Mouse (Mus musculus) hindbrain, embryonic 13.5 days (tissue): ENCODE measurements around the gene Eef1a1. TPM values are rescaled to one million over a fixed set of nuclear protein-coding genes. Genes with fewer than 3 reads are reported as not detected.
"Not testable (repeated sequence)": the region's sequence is repeated elsewhere in the genome, so short reads cannot be mapped to it uniquely, and the experiment has no call there.

Experiments
- ATAC-seq: fragments of 200-750 bp; cut with Nextera tagmentation; 2 replicates; pipeline ENCODE4 v1.8.0; 2017; ENCODE audit warnings: moderate TSS enrichment; ENCODE audit not compliant: low FRiP score
- H3K27ac ChIP-seq: fragments of 300-500 bp; sonication (generic); 2 replicates; pipeline ENCODE4 v1.5.1; 2015; ENCODE audit warnings: inconsistent platforms, mild to moderate bottlenecking, moderate library complexity
- H3K27me3 ChIP-seq: fragments of 300-500 bp; sonication (generic); 2 replicates; pipeline ENCODE4 v1.6.1; 2015; ENCODE audit warnings: mild to moderate bottlenecking, inconsistent platforms
- H3K36me3 ChIP-seq: fragments of 300-500 bp; sonication (generic); 2 replicates; pipeline ENCODE4 v1.6.1; 2015; ENCODE audit warnings: mild to moderate bottlenecking, inconsistent platforms
- H3K4me1 ChIP-seq: fragments of 300-500 bp; sonication (generic); replicated peaks from 2 replicates; pipeline ENCODE4 v1.6.1; 2015; ENCODE audit warnings: inconsistent platforms
- H3K4me2 ChIP-seq: fragments of 300-500 bp; sonication (generic); 2 replicates; pipeline ENCODE4 v1.6.1; 2015; ENCODE audit warnings: inconsistent platforms, mild to moderate bottlenecking, moderate library complexity
- H3K4me3 ChIP-seq: fragments of 300-500 bp; sonication (generic); 2 replicates; pipeline ENCODE4 v1.5.1; 2015; ENCODE audit warnings: mild to moderate bottlenecking, inconsistent platforms
- H3K9ac ChIP-seq: fragments of 300-500 bp; sonication (generic); 2 replicates; pipeline ENCODE4 v1.6.1; 2015; ENCODE audit warnings: mild to moderate bottlenecking, inconsistent platforms
- H3K9me3 ChIP-seq: fragments of 300-500 bp; sonication (generic); 2 replicates; pipeline ENCODE4 v1.6.1; 2016; ENCODE audit warnings: inconsistent platforms
- WGBS: fragments of 180-500 bp; shearing (Covaris S2); methylation state at CpG from one replicate; pipeline ENCODE4 v1.1.7; 2015; 5-methylcytosine and 5-hydroxymethylcytosine counted together
- polyA plus RNA-seq: library from polyadenylated mRNA; unstranded; fragments of >200 nt; fragmentation: Nextera tagmentation; extraction: Ambion mirVana; gene quantifications from 2 replicates; pipeline ENCODE4 v1.2.1, GENCODE M21; 2015

Gene Eef1a1
- polyA plus RNA-seq, 1 experiment from 2014 or later: 3,538 TPM

DNA sequence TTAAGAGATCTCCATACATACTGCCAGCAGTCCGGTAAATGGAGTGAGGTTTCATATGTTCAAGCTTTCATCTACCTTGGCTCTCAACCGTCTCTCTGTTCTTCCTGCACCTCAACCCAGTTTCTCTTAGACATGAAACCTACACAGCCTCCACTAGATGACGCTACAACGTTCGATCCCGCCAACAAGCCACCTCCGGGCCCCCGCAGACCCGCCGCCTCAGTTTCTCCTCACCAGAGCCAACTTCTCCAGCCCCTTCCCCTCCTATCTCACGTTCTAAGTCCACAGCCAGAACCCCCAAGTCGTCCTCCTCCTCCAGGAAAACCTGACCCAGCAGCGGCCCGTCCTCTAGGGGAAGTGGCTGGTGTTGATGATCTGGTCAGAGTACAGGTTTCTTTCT, 32.7 kb upstream of the Eef1a1 start:
- peak overlapping the region; percentile 47 for H3K4me3 ChIP-seq
- 35% methylated on average over 14 of the region's 14 CpGs for WGBS
- H3K4me2 ChIP-seq: peak overlapping the region; percentile 78
- ATAC-seq: 0 out of 2 replicates have a peak, but pooled peaks have one; percentile 0
- H3K27ac ChIP-seq: peak overlapping the region; percentile 86
- H3K27me3 ChIP-seq: no peaks in the 10 kb centered on the region
- H3K9ac ChIP-seq: peak overlapping the region; percentile 77
- H3K36me3 ChIP-seq: no peaks in the 10 kb centered on the region
- H3K4me1 ChIP-seq: peaks cover 20% of the 10 kb centered on the region
- no peaks in the 10 kb centered on the region for H3K9me3 ChIP-seq

DNA sequence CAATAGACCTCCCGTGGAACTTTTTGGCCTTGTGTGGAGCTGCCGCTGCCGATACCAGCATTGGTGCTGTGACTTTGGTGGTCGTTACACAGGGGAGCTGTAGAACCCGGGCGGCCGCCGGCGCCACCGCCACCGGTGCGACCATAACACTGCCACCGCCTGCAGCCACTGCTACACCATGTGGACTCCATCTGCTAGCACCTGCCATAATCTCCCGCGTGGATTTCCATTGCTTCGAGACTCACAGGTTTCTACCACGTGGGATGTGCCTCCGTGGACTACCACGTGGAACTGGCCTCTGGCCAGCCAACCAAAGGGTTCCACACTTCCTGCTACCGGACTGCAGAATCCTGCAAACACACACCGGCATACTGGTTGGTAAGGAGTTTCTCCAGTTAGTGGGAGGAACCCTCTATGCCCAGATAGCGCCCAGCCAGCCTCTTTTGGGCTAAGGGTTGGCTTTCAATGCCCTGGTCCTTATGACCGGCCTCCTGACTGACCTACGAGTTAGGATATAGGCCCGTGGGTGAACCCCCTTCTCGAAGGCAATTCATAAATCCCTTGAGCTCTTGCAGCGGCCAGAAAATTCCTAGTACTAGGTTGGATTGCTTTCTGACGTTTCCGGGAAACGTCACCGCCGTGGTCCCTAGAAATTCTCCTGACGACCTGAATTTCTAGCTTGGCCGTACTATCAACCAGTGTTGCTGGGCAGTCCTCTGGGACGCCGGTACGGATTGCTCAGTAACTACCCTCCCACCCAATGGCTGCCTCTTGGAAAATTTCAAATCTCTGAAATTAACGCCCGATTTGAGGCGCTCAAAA, 32.0 kb upstream of the Eef1a1 start:
- Histone ChIP-seq H3K4me1 (peaks cover 20% of the 10 kb centered on the region), H3K4me2 (peak overlapping the region; percentile 78), H3K9ac (peak overlapping the region; percentile 77), H3K27me3 (no peaks in the 10 kb centered on the region), H3K27ac (peak overlapping the region; percentile 86), H3K36me3 (no peaks in the 10 kb centered on the region), H3K9me3 (no peaks in the 10 kb centered on the region), H3K4me3 (peak overlapping the region; percentile 47)
- peak; percentile 80 for ATAC-seq
- 2% methylated on average over 40 of the region's 40 CpGs for WGBS

GRCm38 (mm10) chr9:78520127-78520779, 31.3 kb upstream of the Eef1a1 start:
- peaks cover 20% of the 10 kb centered on the region for H3K4me1 ChIP-seq
- 4% methylated on average over 15 of the region's 15 CpGs for WGBS
- H3K27me3 ChIP-seq: no peaks in the 10 kb centered on the region
- peak overlapping the region; percentile 47 for H3K4me3 ChIP-seq
- peak overlapping the region; percentile 86 for H3K27ac ChIP-seq
- H3K36me3 ChIP-seq: no peaks in the 10 kb centered on the region
- no peaks in the 10 kb centered on the region for H3K9me3 ChIP-seq
- ATAC-seq: peak; percentile 76
- H3K4me2 ChIP-seq: peak overlapping the region; percentile 78
- H3K9ac ChIP-seq: peak overlapping the region; percentile 77

- not testable (repeated sequence) for H3K4me3 ChIP-seq, H3K27me3 ChIP-seq, H3K36me3 ChIP-seq, H3K27ac ChIP-seq, H3K9me3 ChIP-seq, H3K4me2 ChIP-seq, H3K9ac ChIP-seq, ATAC-seq
- 62% methylated on average over 3 of the region's 3 CpGs for WGBS
- peaks cover 20% of the 10 kb centered on the region for H3K4me1 ChIP-seq
Observed at GRCm38 (mm10) chr9:78517237-78517636, 28.3 kb upstream of the Eef1a1 start.

- no peak overlapping the region for H3K4me3 ChIP-seq
- no peak overlapping the region; the same call in 1 of the 2 replicates for H3K9ac ChIP-seq
- no peak for ATAC-seq
- H3K4me2 ChIP-seq: no peak overlapping the region
- peak overlapping the region; percentile 55; the same call in 1 of the 2 replicates for H3K27ac ChIP-seq
- no peaks in the 10 kb centered on the region for H3K27me3 ChIP-seq
- peaks cover 4% of the 10 kb centered on the region; the same call in 1 of the 2 replicates for H3K36me3 ChIP-seq
- 74% methylated on average over 3 of the region's 3 CpGs for WGBS
- H3K9me3 ChIP-seq: peaks cover 3% of the 10 kb centered on the region; the same call in 1 of the 2 replicates
- peaks cover 13% of the 10 kb centered on the region for H3K4me1 ChIP-seq
Observed at GRCm38 (mm10) chr9:78516125-78516524, 27.2 kb upstream of the Eef1a1 start.

GRCm38 (mm10) chr9:78514681-78515080, 25.7 kb upstream of the Eef1a1 start:
- Histone ChIP-seq H3K9me3 (peaks cover 3% of the 10 kb centered on the region; the same call in 1 of the 2 replicates), H3K27me3 (no peaks in the 10 kb centered on the region), H3K27ac (no peak overlapping the region), H3K4me2 (no peak overlapping the region), H3K4me1 (no peaks in the 10 kb centered on the region), H3K9ac (no peak overlapping the region), H3K36me3 (peaks cover 4% of the 10 kb centered on the region; the same call in 1 of the 2 replicates), H3K4me3 (no peak overlapping the region)
- 85% methylated on average over 4 of the region's 4 CpGs for WGBS
- no peak for ATAC-seq

DNA sequence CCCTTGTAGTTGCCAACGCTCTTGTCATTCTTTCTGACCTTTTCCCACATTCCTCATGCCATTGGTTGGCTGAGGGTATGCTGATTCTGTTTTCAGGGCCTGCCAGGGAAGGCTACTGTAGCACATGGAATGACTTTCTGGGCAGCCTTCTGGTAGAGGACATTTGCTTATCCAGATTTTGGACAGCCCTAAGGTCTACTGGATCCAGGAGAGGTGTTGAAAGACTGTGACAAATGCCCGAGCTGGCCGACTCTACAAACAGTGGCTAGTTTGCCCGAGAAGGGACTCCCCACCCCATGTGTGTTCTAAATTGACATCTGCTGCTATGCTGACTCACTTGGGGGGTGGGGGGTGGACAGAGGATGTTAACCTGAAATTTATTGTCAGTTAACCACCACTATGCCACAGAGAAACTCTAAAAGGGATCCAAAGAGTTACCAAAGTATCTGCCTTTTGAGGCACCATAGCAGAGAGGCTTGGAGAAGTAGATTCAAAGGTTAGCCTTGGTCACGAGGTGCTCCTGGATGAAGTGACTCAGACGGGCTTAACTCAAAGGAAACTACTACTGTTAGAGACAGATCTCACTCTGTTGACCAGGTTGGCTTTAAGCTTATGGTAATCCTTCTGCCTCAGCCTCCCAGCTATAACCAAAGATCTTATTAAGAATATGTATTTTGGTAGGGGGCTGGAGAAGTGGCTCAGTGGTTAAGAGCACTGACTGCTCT, 25.0 kb upstream of the Eef1a1 start:
- H3K27me3 ChIP-seq: no peaks in the 10 kb centered on the region
- H3K36me3 ChIP-seq: peaks cover 4% of the 10 kb centered on the region; the same call in 1 of the 2 replicates
- 82% methylated on average over 6 of the region's 6 CpGs for WGBS
- no peak overlapping the region for H3K27ac ChIP-seq
- ATAC-seq: no peak
- H3K9me3 ChIP-seq: peaks cover 3% of the 10 kb centered on the region; the same call in 1 of the 2 replicates
- no peak overlapping the region for H3K9ac ChIP-seq
- H3K4me1 ChIP-seq: no peaks in the 10 kb centered on the region
- H3K4me3 ChIP-seq: no peak overlapping the region
- H3K4me2 ChIP-seq: no peak overlapping the region

GRCm38 (mm10) chr9:78511705-78512104, 22.8 kb upstream of the Eef1a1 start:
- WGBS: 95% methylated on average over 5 of the region's 5 CpGs
- no peaks in the 10 kb centered on the region for H3K27me3 ChIP-seq
- no peaks in the 10 kb centered on the region for H3K4me1 ChIP-seq
- H3K9me3 ChIP-seq: peaks cover 3% of the 10 kb centered on the region; the same call in 1 of the 2 replicates
- H3K4me2 ChIP-seq: no peak overlapping the region
- H3K27ac ChIP-seq: no peak overlapping the region
- peaks cover 4% of the 10 kb centered on the region; the same call in 1 of the 2 replicates for H3K36me3 ChIP-seq
- no peak for ATAC-seq
- H3K9ac ChIP-seq: no peak overlapping the region
- no peak overlapping the region for H3K4me3 ChIP-seq

GRCm38 (mm10) chr9:78508106-78508786, 19.3 kb upstream of the Eef1a1 start:
- Histone ChIP-seq H3K36me3 (peaks cover 4% of the 10 kb centered on the region; the same call in 1 of the 2 replicates), H3K9me3 (peaks cover 3% of the 10 kb centered on the region; the same call in 1 of the 2 replicates), H3K4me2 (no peak overlapping the region), H3K9ac (no peak overlapping the region), H3K4me1 (peaks cover 19% of the 10 kb centered on the region), H3K27me3 (no peaks in the 10 kb centered on the region), H3K4me3 (no peak overlapping the region), H3K27ac (no peak overlapping the region)
- ATAC-seq: no peak
- 92% methylated on average over 16 of the region's 16 CpGs for WGBS

DNA sequence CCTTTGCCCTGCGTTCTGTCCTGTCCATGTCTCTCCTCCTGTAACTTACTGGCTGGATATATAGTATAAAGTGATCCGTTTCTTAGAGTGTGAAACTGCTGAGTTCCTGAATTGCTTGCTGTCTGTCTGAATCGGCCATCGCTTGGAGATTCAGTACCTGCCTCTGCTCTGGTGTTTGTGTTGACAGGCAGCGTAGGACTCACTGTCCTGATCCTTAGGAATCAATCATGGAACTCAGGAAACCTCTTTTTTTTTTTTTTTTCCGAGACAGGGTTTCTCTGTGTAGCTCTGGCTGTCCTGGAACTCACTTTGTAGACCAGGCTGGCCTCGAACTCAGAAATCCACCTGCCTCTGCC, 17.7 kb upstream of the Eef1a1 start:
- H3K27ac ChIP-seq: no peak overlapping the region
- H3K4me1 ChIP-seq: peaks cover 28% of the 10 kb centered on the region
- H3K4me2 ChIP-seq: no peak overlapping the region
- no peak overlapping the region for H3K4me3 ChIP-seq
- ATAC-seq: no peak
- no peaks in the 10 kb centered on the region for H3K27me3 ChIP-seq
- 88% methylated on average over 7 of the region's 7 CpGs for WGBS
- peaks cover 2% of the 10 kb centered on the region; the same call in 1 of the 2 replicates for H3K9me3 ChIP-seq
- no peak overlapping the region for H3K9ac ChIP-seq
- H3K36me3 ChIP-seq: peaks cover 3% of the 10 kb centered on the region; the same call in 1 of the 2 replicates

- WGBS: 72% methylated on average over 11 of the region's 11 CpGs
- Histone ChIP-seq H3K27me3 (no peaks in the 10 kb centered on the region), H3K4me3 (no peak overlapping the region), H3K4me2 (no peak overlapping the region), H3K9me3 (no peaks in the 10 kb centered on the region), H3K36me3 (no peaks in the 10 kb centered on the region), H3K4me1 (peaks cover 28% of the 10 kb centered on the region), H3K27ac (no peak overlapping the region), H3K9ac (no peak overlapping the region)
- ATAC-seq: no peak
Observed at GRCm38 (mm10) chr9:78506002-78506721, 17.2 kb upstream of the Eef1a1 start.
